Mouse (Mus musculus): ENCODE measurements at regions not wholly inside any gene's neighbourhood (a gene's known extent, or its start where the extent isn't known, plus 50 kb on each side); places are given as distances from the start of the nearest gene placed in this dataset.

GRCm38 (mm10) chr16:79534370-79534769, 443.5 kb upstream of the Tmprss15 start:
- Histone ChIP-seq H3K9ac (ENCODE audit: low read length) (no peak overlapping the region), H3K27me3 (ENCODE audit: control insufficient read depth, insufficient read depth, low read length) (no peaks in the 10 kb centered on the region), H3K4me1 (ENCODE audit: control insufficient read depth, insufficient read depth, low read length) (no peaks in the 10 kb centered on the region), H3K4me3 (ENCODE audit: low read length) (no peak overlapping the region), H3K4me2 (ENCODE audit: low read depth, low read length) (no peak overlapping the region), H3K27ac (ENCODE audit: low read length) (no peak overlapping the region), H3K36me3 (ENCODE audit: control insufficient read depth, insufficient read depth) (no peaks in the 10 kb centered on the region), H3K9me3 (replicated peaks; ENCODE audit: control insufficient read depth, low read length) (no peaks in the 10 kb centered on the region)
- no peak for ATAC-seq (replicated peaks; ENCODE audit: extremely low read depth, insufficient read depth, low FRiP score)
- 44% methylated on average over 2 of the region's 2 CpGs for WGBS

- ATAC-seq (replicated peaks; ENCODE audit: extremely low read depth, insufficient read depth, low FRiP score) = no peak
- no peak overlapping the region for H3K4me3 ChIP-seq (ENCODE audit: low read length)
- no peaks in the 10 kb centered on the region for H3K27me3 ChIP-seq (ENCODE audit: control insufficient read depth, insufficient read depth, low read length)
- H3K9ac ChIP-seq (ENCODE audit: low read length) = no peak overlapping the region
- no peak overlapping the region for H3K4me2 ChIP-seq (ENCODE audit: low read depth, low read length)
- H3K4me1 ChIP-seq (ENCODE audit: control insufficient read depth, insufficient read depth, low read length) = no peaks in the 10 kb centered on the region
- H3K27ac ChIP-seq (ENCODE audit: low read length) = no peak overlapping the region
- H3K36me3 ChIP-seq (ENCODE audit: control insufficient read depth, insufficient read depth) = no peaks in the 10 kb centered on the region
- WGBS = 67% methylated on average over 3 of the region's 3 CpGs
- no peaks in the 10 kb centered on the region for H3K9me3 ChIP-seq (replicated peaks; ENCODE audit: control insufficient read depth, low read length)
Observed at GRCm38 (mm10) chr16:79492493-79492892, 401.6 kb upstream of the Tmprss15 start.

- Histone ChIP-seq H3K36me3 (ENCODE audit: control insufficient read depth, insufficient read depth) (no peaks in the 10 kb centered on the region), H3K4me1 (ENCODE audit: control insufficient read depth, insufficient read depth, low read length) (no peaks in the 10 kb centered on the region), H3K4me2 (ENCODE audit: low read depth, low read length) (no peak overlapping the region), H3K9ac (ENCODE audit: low read length) (no peak overlapping the region), H3K4me3 (ENCODE audit: low read length) (no peak overlapping the region), H3K27ac (ENCODE audit: low read length) (no peak overlapping the region), H3K9me3 (replicated peaks; ENCODE audit: control insufficient read depth, low read length) (no peaks in the 10 kb centered on the region), H3K27me3 (ENCODE audit: control insufficient read depth, insufficient read depth, low read length) (no peaks in the 10 kb centered on the region)
- ATAC-seq (replicated peaks; ENCODE audit: extremely low read depth, insufficient read depth, low FRiP score) = no peak
- 73% methylated on average over 2 of the region's 2 CpGs for WGBS
Observed at GRCm38 (mm10) chr16:79450871-79451270, 360.0 kb upstream of the Tmprss15 start.

- no peak overlapping the region for H3K9ac ChIP-seq (ENCODE audit: low read length)
- no peak overlapping the region for H3K4me3 ChIP-seq (ENCODE audit: low read length)
- no peak for ATAC-seq (replicated peaks; ENCODE audit: extremely low read depth, insufficient read depth, low FRiP score)
- no peaks in the 10 kb centered on the region for H3K4me1 ChIP-seq (ENCODE audit: control insufficient read depth, insufficient read depth, low read length)
- no peaks in the 10 kb centered on the region for H3K27me3 ChIP-seq (ENCODE audit: control insufficient read depth, insufficient read depth, low read length)
- no peaks in the 10 kb centered on the region for H3K36me3 ChIP-seq (ENCODE audit: control insufficient read depth, insufficient read depth)
- WGBS = 66% methylated on average over 1 of the region's 1 CpGs
- no peak overlapping the region for H3K27ac ChIP-seq (ENCODE audit: low read length)
- H3K4me2 ChIP-seq (ENCODE audit: low read depth, low read length) = no peak overlapping the region
- no peaks in the 10 kb centered on the region for H3K9me3 ChIP-seq (replicated peaks; ENCODE audit: control insufficient read depth, low read length)
Observed at GRCm38 (mm10) chr16:79449732-79450131, 358.8 kb upstream of the Tmprss15 start.

- no peaks in the 10 kb centered on the region for H3K9me3 ChIP-seq (replicated peaks; ENCODE audit: control insufficient read depth, low read length)
- ATAC-seq (replicated peaks; ENCODE audit: extremely low read depth, insufficient read depth, low FRiP score) = no peak
- H3K9ac ChIP-seq (ENCODE audit: low read length) = no peak overlapping the region
- H3K36me3 ChIP-seq (ENCODE audit: control insufficient read depth, insufficient read depth) = no peaks in the 10 kb centered on the region
- H3K4me2 ChIP-seq (ENCODE audit: low read depth, low read length) = no peak overlapping the region
- H3K4me1 ChIP-seq (ENCODE audit: control insufficient read depth, insufficient read depth, low read length) = no peaks in the 10 kb centered on the region
- H3K4me3 ChIP-seq (ENCODE audit: low read length) = no peak overlapping the region
- H3K27me3 ChIP-seq (ENCODE audit: control insufficient read depth, insufficient read depth, low read length) = no peaks in the 10 kb centered on the region
- H3K27ac ChIP-seq (ENCODE audit: low read length) = no peak overlapping the region
Observed at GRCm38 (mm10) chr16:79407385-79407784, 316.5 kb upstream of the Tmprss15 start.

GRCm38 (mm10) chr16:79406216-79406615, 315.3 kb upstream of the Tmprss15 start:
- no peak overlapping the region for H3K27ac ChIP-seq (ENCODE audit: low read length)
- no peaks in the 10 kb centered on the region for H3K27me3 ChIP-seq (ENCODE audit: control insufficient read depth, insufficient read depth, low read length)
- no peaks in the 10 kb centered on the region for H3K36me3 ChIP-seq (ENCODE audit: control insufficient read depth, insufficient read depth)
- H3K9ac ChIP-seq (ENCODE audit: low read length) = no peak overlapping the region
- H3K4me2 ChIP-seq (ENCODE audit: low read depth, low read length) = no peak overlapping the region
- H3K4me3 ChIP-seq (ENCODE audit: low read length) = no peak overlapping the region
- no peaks in the 10 kb centered on the region for H3K4me1 ChIP-seq (ENCODE audit: control insufficient read depth, insufficient read depth, low read length)
- H3K9me3 ChIP-seq (replicated peaks; ENCODE audit: control insufficient read depth, low read length) = no peaks in the 10 kb centered on the region
- no peak for ATAC-seq (replicated peaks; ENCODE audit: extremely low read depth, insufficient read depth, low FRiP score)
- 62% methylated on average over 2 of the region's 2 CpGs for WGBS

GRCm38 (mm10) chr16:79404064-79404463, 313.2 kb upstream of the Tmprss15 start:
- Histone ChIP-seq H3K36me3 (ENCODE audit: control insufficient read depth, insufficient read depth) (no peaks in the 10 kb centered on the region), H3K9ac (ENCODE audit: low read length) (no peak overlapping the region), H3K4me3 (ENCODE audit: low read length) (no peak overlapping the region), H3K27me3 (ENCODE audit: control insufficient read depth, insufficient read depth, low read length) (no peaks in the 10 kb centered on the region), H3K9me3 (replicated peaks; ENCODE audit: control insufficient read depth, low read length) (no peaks in the 10 kb centered on the region), H3K27ac (ENCODE audit: low read length) (no peak overlapping the region), H3K4me2 (ENCODE audit: low read depth, low read length) (no peak overlapping the region), H3K4me1 (ENCODE audit: control insufficient read depth, insufficient read depth, low read length) (no peaks in the 10 kb centered on the region)
- no peak for ATAC-seq (replicated peaks; ENCODE audit: extremely low read depth, insufficient read depth, low FRiP score)
- 73% methylated on average over 1 of the region's 1 CpGs for WGBS

GRCm38 (mm10) chr16:79400100-79400499, 309.2 kb upstream of the Tmprss15 start:
- WGBS = 85% methylated on average over 3 of the region's 3 CpGs

GRCm38 (mm10) chr16:79398476-79398875, 307.6 kb upstream of the Tmprss15 start:
- no peak for ATAC-seq (replicated peaks; ENCODE audit: extremely low read depth, insufficient read depth, low FRiP score)
- no peak overlapping the region for H3K4me3 ChIP-seq (ENCODE audit: low read length)
- no peaks in the 10 kb centered on the region for H3K36me3 ChIP-seq (ENCODE audit: control insufficient read depth, insufficient read depth)
- H3K9ac ChIP-seq (ENCODE audit: low read length) = no peak overlapping the region
- no peaks in the 10 kb centered on the region for H3K9me3 ChIP-seq (replicated peaks; ENCODE audit: control insufficient read depth, low read length)
- no peaks in the 10 kb centered on the region for H3K27me3 ChIP-seq (ENCODE audit: control insufficient read depth, insufficient read depth, low read length)
- H3K27ac ChIP-seq (ENCODE audit: low read length) = no peak overlapping the region
- H3K4me1 ChIP-seq (ENCODE audit: control insufficient read depth, insufficient read depth, low read length) = no peaks in the 10 kb centered on the region
- no peak overlapping the region for H3K4me2 ChIP-seq (ENCODE audit: low read depth, low read length)
- WGBS = 30% methylated on average over 2 of the region's 2 CpGs

More at GRCm38 (mm10) chr16:79400100-79400499, 309.2 kb upstream of the Tmprss15 start:
- Histone ChIP-seq H3K4me2 (ENCODE audit: low read depth, low read length) (no peak overlapping the region), H3K36me3 (ENCODE audit: control insufficient read depth, insufficient read depth) (no peaks in the 10 kb centered on the region), H3K9me3 (replicated peaks; ENCODE audit: control insufficient read depth, low read length) (no peaks in the 10 kb centered on the region), H3K27me3 (ENCODE audit: control insufficient read depth, insufficient read depth, low read length) (no peaks in the 10 kb centered on the region), H3K27ac (ENCODE audit: low read length) (no peak overlapping the region), H3K4me1 (ENCODE audit: control insufficient read depth, insufficient read depth, low read length) (no peaks in the 10 kb centered on the region), H3K9ac (ENCODE audit: low read length) (no peak overlapping the region), H3K4me3 (ENCODE audit: low read length) (no peak overlapping the region)
- ATAC-seq (replicated peaks; ENCODE audit: extremely low read depth, insufficient read depth, low FRiP score) = no peak

- no peak overlapping the region for H3K9ac ChIP-seq (ENCODE audit: low read length)
- H3K4me3 ChIP-seq (ENCODE audit: low read length) = no peak overlapping the region
Observed at GRCm38 (mm10) chr16:79394425-79394824, 303.5 kb upstream of the Tmprss15 start.

More at GRCm38 (mm10) chr16:79394425-79394824, 303.5 kb upstream of the Tmprss15 start:
- Histone ChIP-seq H3K27me3 (ENCODE audit: control insufficient read depth, insufficient read depth, low read length) (no peaks in the 10 kb centered on the region), H3K9me3 (replicated peaks; ENCODE audit: control insufficient read depth, low read length) (no peaks in the 10 kb centered on the region), H3K27ac (ENCODE audit: low read length) (no peak overlapping the region), H3K4me1 (ENCODE audit: control insufficient read depth, insufficient read depth, low read length) (no peaks in the 10 kb centered on the region), H3K36me3 (ENCODE audit: control insufficient read depth, insufficient read depth) (no peaks in the 10 kb centered on the region), H3K4me2 (ENCODE audit: low read depth, low read length) (no peak overlapping the region)
- ATAC-seq (replicated peaks; ENCODE audit: extremely low read depth, insufficient read depth, low FRiP score) = no peak
